In genomic region chr12:116146996-116147634, GRCm38 (mm10) we compare ENCODE assay signal across 14 mouse cellular contexts.
DNase-seq lines count a peak whose midpoint lies in the region; ATAC-seq and TF ChIP-seq lines count a peak whose summit lies in the region.
"Had no signal": no experiment of that assay in that cellular context is flagged by ENCODE, and none has a peak within 500 bp of the region (broad histone marks: within the 10 kb centered on the region; RNA-seq: fewer than 3 reads in every experiment).

No protein-coding gene starts in this region.

- peaks cover 9% of the 10 kb centered on the region; the same call in 1 of the 2 replicates for H3K4me1 ChIP-seq in hindbrain, embryonic 12.5 days
- no peaks in the 10 kb centered on the region for H3K4me1 ChIP-seq in neural tube, embryonic 13.5 days (replicated peaks)
- no peaks in the 10 kb centered on the region for H3K4me1 ChIP-seq in liver, embryonic 12.5 days
- H3K4me1 ChIP-seq: heart, embryonic 13.5 days; limb, embryonic 15.5 days; stomach, embryonic 15.5 days had no signal

- no peak overlapping the region for H3K27ac ChIP-seq in layer of hippocampus, adult 2 months
- H3K27ac ChIP-seq in hindbrain, embryonic 12.5 days = no peak overlapping the region
- H3K27ac ChIP-seq in neural tube, embryonic 13.5 days (replicated peaks) = no peak overlapping the region
- no peak overlapping the region for H3K27ac ChIP-seq in liver, embryonic 12.5 days
- H3K27ac ChIP-seq: heart, embryonic 13.5 days; limb, embryonic 15.5 days; stomach, embryonic 15.5 days had no signal

- 26% methylated on average over 8 of the region's 8 CpGs for WGBS in hindbrain, embryonic 12.5 days
- 43% methylated on average over 8 of the region's 8 CpGs for WGBS in neural tube, embryonic 13.5 days
- 60% methylated on average over 8 of the region's 8 CpGs for WGBS in liver, embryonic 12.5 days (ENCODE audit: insufficient replicate concordance)

- no peaks in the 10 kb centered on the region for H3K36me3 ChIP-seq in hindbrain, embryonic 12.5 days
- H3K36me3 ChIP-seq in neural tube, embryonic 13.5 days = no peaks in the 10 kb centered on the region
- H3K36me3 ChIP-seq in liver, embryonic 12.5 days = no peaks in the 10 kb centered on the region
- H3K36me3 ChIP-seq: heart, embryonic 13.5 days; limb, embryonic 15.5 days; stomach, embryonic 15.5 days had no signal

- TF ChIP-seq CTCF in layer of hippocampus, adult 2 months (conservative IDR thresholded peaks at IDR 0.05) = peak; percentile 59

- H3K4me2 ChIP-seq in hindbrain, embryonic 12.5 days (replicated peaks) = no peak overlapping the region
- no peak overlapping the region for H3K4me2 ChIP-seq in neural tube, embryonic 13.5 days
- no peak overlapping the region for H3K4me2 ChIP-seq in liver, embryonic 12.5 days
- H3K4me2 ChIP-seq: heart, embryonic 13.5 days; limb, embryonic 15.5 days; stomach, embryonic 15.5 days had no signal

- peak; percentile 83 for ATAC-seq in hindbrain, embryonic 12.5 days (ENCODE audit: low FRiP score)
- 0 out of 2 replicates have a peak, but pooled peaks have one; percentile 61 for ATAC-seq in neural tube, embryonic 13.5 days (ENCODE audit: low read depth)
- ATAC-seq in liver, embryonic 12.5 days = no peak

- no peak for DNase-seq in layer of hippocampus, adult 2 months (ENCODE audit: low spot score in 2 of 2)
- no peak for DNase-seq in layer of hippocampus, postnatal 36 days
- peak; percentile 47 for DNase-seq in embryo, embryonic 11 days
- DNase-seq in thymus, postnatal 10 days (ENCODE audit: low spot score in 2 of 2) = no peak
- no peak for DNase-seq in frontal cortex, postnatal 10 days (ENCODE audit: low spot score in 2 of 2)
- DNase-seq: adrenal gland, postnatal 36 days; kidney, postnatal 25 days had no signal

- no peak overlapping the region for H3K9ac ChIP-seq in hindbrain, embryonic 12.5 days
- H3K9ac ChIP-seq in neural tube, embryonic 13.5 days = no peak overlapping the region
- no peak overlapping the region for H3K9ac ChIP-seq in liver, embryonic 12.5 days
- H3K9ac ChIP-seq: heart, embryonic 13.5 days; limb, embryonic 15.5 days; stomach, embryonic 15.5 days had no signal

- H3K27me3 ChIP-seq in hindbrain, embryonic 12.5 days = no peaks in the 10 kb centered on the region
- H3K27me3 ChIP-seq in neural tube, embryonic 13.5 days = no peaks in the 10 kb centered on the region
- no peaks in the 10 kb centered on the region for H3K27me3 ChIP-seq in liver, embryonic 12.5 days (replicated peaks)
- H3K27me3 ChIP-seq: heart, embryonic 13.5 days; limb, embryonic 15.5 days; stomach, embryonic 15.5 days had no signal

- no peak overlapping the region for H3K4me3 ChIP-seq in layer of hippocampus, adult 2 months
- H3K4me3 ChIP-seq in hindbrain, embryonic 12.5 days = no peak overlapping the region
- no peak overlapping the region for H3K4me3 ChIP-seq in neural tube, embryonic 13.5 days
- no peak overlapping the region for H3K4me3 ChIP-seq in liver, embryonic 12.5 days
- H3K4me3 ChIP-seq: heart, embryonic 13.5 days; limb, embryonic 15.5 days; myocyte; stomach, embryonic 15.5 days had no signal

- no peaks in the 10 kb centered on the region for H3K9me3 ChIP-seq in hindbrain, embryonic 12.5 days (replicated peaks)
- no peaks in the 10 kb centered on the region for H3K9me3 ChIP-seq in neural tube, embryonic 13.5 days
- no peaks in the 10 kb centered on the region for H3K9me3 ChIP-seq in liver, embryonic 12.5 days (replicated peaks)
- H3K9me3 ChIP-seq: limb, embryonic 15.5 days; stomach, embryonic 15.5 days had no signal
